Mouse (Mus musculus) hindbrain, postnatal 0 days (tissue): ENCODE data around the gene Dock6. TPM values are rescaled to one million over a fixed set of nuclear protein-coding genes. Genes with fewer than 3 reads are reported as not detected.

Source experiments
- ATAC-seq: fragments of 200-750 bp; cut with Nextera tagmentation; 2 replicates; pipeline ENCODE4 v1.8.0; 2017; ENCODE audit warnings: mild to moderate bottlenecking, moderate TSS enrichment, moderate library complexity
- DNase-seq: peaks from one replicate; pipeline ENCODE4 v3.0.0-alpha.2; 2015; ENCODE audit warnings: low spot score
- H3K27ac ChIP-seq: fragments of 300-500 bp; sonication (generic); 2 replicates; pipeline ENCODE4 v1.5.1; 2014; ENCODE audit warnings: mild to moderate bottlenecking
- H3K27me3 ChIP-seq: fragments of 300-500 bp; sonication (generic); 2 replicates; pipeline ENCODE4 v1.6.1; 2014; ENCODE audit warnings: low read length, mixed read lengths; ENCODE audit not compliant: insufficient read depth
- H3K36me3 ChIP-seq: fragments of 300-500 bp; sonication (generic); 2 replicates; pipeline ENCODE4 v1.6.1; 2014; ENCODE audit warnings: low read length, mixed read lengths; ENCODE audit not compliant: insufficient read depth
- H3K4me1 ChIP-seq: fragments of 300-500 bp; sonication (generic); 2 replicates; pipeline ENCODE4 v1.6.1; 2014; ENCODE audit warnings: antibody characterized with exemption, low read length, mixed read lengths; ENCODE audit not compliant: insufficient read depth
- H3K4me2 ChIP-seq: fragments of 300-500 bp; sonication (generic); 2 replicates; pipeline ENCODE4 v1.6.1; 2014; ENCODE audit warnings: low read depth, mild to moderate bottlenecking, low read length, moderate library complexity, mixed read lengths
- H3K4me3 ChIP-seq: fragments of 300-500 bp; sonication (generic); 2 replicates; pipeline ENCODE4 v1.5.1; 2014; ENCODE audit warnings: low read length
- H3K9ac ChIP-seq: fragments of 300-500 bp; sonication (generic); replicated peaks from 2 replicates; pipeline ENCODE4 v1.6.1; 2014; ENCODE audit warnings: mild to moderate bottlenecking, low read length, moderate library complexity, mixed read lengths
- H3K9me3 ChIP-seq: fragments of 300-500 bp; sonication (generic); 2 replicates; pipeline ENCODE4 v1.6.1; 2016; ENCODE audit warnings: low read length, mixed read lengths
- CTCF ChIP-seq: IDR thresholded peaks from 2 replicates; pipeline ENCODE4 v1.5.1; 2016; ENCODE audit warnings: antibody characterized with exemption, control low read depth, low read depth
- WGBS: fragments of 180-500 bp; shearing (Covaris S2); extraction: QIAGEN DNeasy Blood & Tissue Kit; methylation state at CpG from one replicate; pipeline ENCODE4 v1.1.7; 2014; 5-methylcytosine and 5-hydroxymethylcytosine counted together
- polyA plus RNA-seq: library from polyadenylated mRNA; unstranded; fragments of >200 nt; fragmentation: Nextera tagmentation; extraction: Ambion mirVana; gene quantifications from 2 replicates; pipeline ENCODE4 v1.2.1, GENCODE M21; 2015
- total RNA-seq: library from RNA; depleted of rRNA; stranded (reverse); fragments of >200 nt; gene quantifications from 2 replicates; pipeline ENCODE4 v1.2.3, GENCODE M21; 2014

The Dock6 gene
- total and polyA plus RNA-seq, 2 experiments from 2014 or later = 11.5 to 15.6 TPM

DNA sequence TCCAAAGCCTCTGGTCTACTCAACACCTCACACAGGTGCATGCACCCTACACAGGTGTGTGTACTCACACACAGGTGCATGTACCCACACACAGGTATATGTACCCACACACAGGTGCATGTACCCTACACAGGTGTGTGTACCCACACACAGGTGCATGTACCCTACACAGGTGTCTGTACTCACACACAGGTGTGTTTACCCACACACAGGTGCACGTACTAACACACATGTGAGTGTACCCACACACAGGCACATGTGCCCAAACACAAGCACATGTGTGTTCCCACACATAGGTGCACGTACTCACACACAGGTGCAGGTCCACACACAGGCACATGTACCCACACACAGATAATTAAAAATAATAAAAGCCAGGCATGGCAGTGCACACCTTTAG is 14.7 kb downstream of the Dock6 start:
- ATAC-seq (no peak), DNase-seq (no peak)
- Histone ChIP-seq H3K4me2 (no peak overlapping the region), H3K9me3 (no peaks in the 10 kb centered on the region), H3K4me1 (no peaks in the 10 kb centered on the region), H3K36me3 (no peaks in the 10 kb centered on the region), H3K9ac (no peak overlapping the region), H3K27ac (no peak overlapping the region), H3K27me3 (no peaks in the 10 kb centered on the region), H3K4me3 (no peak overlapping the region)
- TF ChIP-seq CTCF = no peak
- 95% methylated on average over 2 of the region's 2 CpGs for WGBS

DNA sequence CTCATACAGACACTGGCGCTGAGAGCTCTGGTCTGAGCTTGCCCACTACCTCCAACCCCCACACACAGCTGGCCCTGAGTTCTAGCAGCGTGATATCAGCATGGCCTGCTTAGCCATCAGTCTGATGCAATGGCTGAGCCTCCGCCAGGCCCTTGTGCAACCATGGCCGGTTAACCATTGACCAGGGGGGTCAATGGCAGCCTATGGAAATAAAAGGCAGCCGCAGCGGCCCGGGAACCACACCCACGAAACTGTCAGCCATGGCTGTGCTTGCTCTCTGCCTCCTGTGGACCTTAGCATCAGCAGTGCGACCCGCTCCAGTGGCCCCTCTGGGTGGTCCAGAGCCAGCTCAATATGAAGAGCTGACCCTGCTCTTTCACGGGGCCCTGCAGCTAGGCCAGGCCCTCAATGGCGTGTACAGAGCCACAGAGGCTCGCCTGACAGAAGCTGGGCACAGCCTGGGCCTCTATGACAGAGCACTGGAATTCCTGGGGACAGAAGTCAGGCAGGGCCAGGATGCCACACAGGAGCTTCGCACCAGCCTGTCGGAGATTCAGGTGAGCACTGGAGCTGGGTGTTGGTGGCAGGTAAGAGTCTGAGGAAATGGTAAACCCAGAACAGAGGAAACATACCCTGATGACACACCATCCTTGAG is 17.1 kb downstream of the Dock6 start, which contains the start of gene Angptl8:
Angptl8 (plus strand) TSS at position 253 of the 655 bp plus-strand sequence.
- Histone ChIP-seq H3K36me3 (no peaks in the 10 kb centered on the region), H3K4me3 (no peak within 1 kb of the TSS), H3K27ac (no peak within 1 kb of the TSS), H3K4me2 (no peak within 1 kb of the TSS), H3K27me3 (no peaks in the 10 kb centered on the region), H3K9me3 (no peaks in the 10 kb centered on the region), H3K4me1 (no peaks in the 10 kb centered on the region), H3K9ac (no peak within 1 kb of the TSS)
- 70% methylated on average over 15 of the region's 15 CpGs for WGBS
- ATAC-seq (no peak), DNase-seq (no peak)
- no peak for TF ChIP-seq CTCF

DNA sequence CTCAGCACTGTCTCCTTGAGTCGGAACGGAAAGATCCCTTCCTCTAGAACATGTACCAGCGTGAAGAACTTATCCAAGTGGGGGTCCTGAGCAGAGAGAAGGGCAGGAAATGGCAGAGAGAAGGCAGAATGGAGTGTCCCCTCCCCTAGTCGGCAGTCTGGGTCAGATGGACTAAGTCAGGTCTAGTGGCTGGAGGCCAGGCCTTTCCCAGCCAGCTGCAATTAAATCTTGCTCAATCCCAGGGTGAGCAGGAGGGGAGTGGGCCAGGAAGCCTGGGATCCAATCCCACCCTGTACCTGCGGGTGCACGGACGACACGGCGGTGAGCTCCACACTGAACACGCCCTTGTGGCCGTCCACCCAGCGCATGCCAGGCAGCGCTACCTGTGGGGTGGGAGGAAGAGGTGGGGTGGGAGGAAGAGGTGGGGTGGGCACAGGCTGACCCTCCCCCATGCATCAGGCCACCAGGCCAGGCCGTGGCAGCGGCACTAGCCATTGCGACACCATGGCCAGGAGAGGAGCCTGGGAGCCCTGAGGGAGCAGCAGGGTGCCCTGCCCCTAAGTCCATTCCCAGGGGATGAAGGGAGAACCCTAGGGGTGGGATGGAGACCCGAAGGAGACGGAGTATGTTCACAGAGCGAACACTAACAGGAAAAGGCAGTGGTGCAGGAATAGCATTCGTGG is 20.7 kb downstream of the Dock6 start:
- H3K4me3 ChIP-seq = no peak overlapping the region
- H3K4me1 ChIP-seq = no peaks in the 10 kb centered on the region
- DNase-seq = no peak
- no peak overlapping the region for H3K27ac ChIP-seq
- no peak for TF ChIP-seq CTCF
- WGBS = 92% methylated on average over 20 of the region's 20 CpGs
- H3K27me3 ChIP-seq = no peaks in the 10 kb centered on the region
- no peaks in the 10 kb centered on the region for H3K9me3 ChIP-seq
- H3K36me3 ChIP-seq = no peaks in the 10 kb centered on the region
- no peak overlapping the region for H3K4me2 ChIP-seq
- ATAC-seq = no peak
- no peak overlapping the region for H3K9ac ChIP-seq

DNA sequence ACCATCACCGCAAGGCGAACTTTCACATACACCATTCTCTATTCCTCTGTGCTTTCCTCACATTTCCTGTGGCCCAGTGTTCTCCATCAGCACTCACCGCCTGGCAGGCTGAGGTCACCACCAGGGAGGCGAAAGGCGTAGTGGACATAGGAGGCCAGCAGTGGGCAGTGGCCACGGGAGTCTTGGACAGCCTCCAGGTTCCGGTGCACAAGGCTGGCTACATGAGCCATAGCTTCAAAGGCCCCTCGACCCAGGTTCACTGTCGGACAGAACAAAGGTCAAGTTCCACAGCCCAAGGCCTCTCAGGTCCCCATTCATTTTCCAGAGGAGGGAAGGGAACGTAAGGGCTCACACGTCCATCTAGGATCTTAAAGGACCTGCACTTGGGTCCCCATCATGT is 21.5 kb downstream of the Dock6 start:
- H3K4me1 ChIP-seq = no peaks in the 10 kb centered on the region
- H3K36me3 ChIP-seq = no peaks in the 10 kb centered on the region
- H3K4me2 ChIP-seq = no peak overlapping the region
- H3K27ac ChIP-seq = no peak overlapping the region
- ATAC-seq (no peak), DNase-seq (no peak)
- no peak overlapping the region for H3K4me3 ChIP-seq
- H3K9ac ChIP-seq = no peak overlapping the region
- TF ChIP-seq CTCF = no peak
- H3K27me3 ChIP-seq = no peaks in the 10 kb centered on the region
- H3K9me3 ChIP-seq = no peaks in the 10 kb centered on the region
- 87% methylated on average over 11 of the region's 11 CpGs for WGBS

DNA sequence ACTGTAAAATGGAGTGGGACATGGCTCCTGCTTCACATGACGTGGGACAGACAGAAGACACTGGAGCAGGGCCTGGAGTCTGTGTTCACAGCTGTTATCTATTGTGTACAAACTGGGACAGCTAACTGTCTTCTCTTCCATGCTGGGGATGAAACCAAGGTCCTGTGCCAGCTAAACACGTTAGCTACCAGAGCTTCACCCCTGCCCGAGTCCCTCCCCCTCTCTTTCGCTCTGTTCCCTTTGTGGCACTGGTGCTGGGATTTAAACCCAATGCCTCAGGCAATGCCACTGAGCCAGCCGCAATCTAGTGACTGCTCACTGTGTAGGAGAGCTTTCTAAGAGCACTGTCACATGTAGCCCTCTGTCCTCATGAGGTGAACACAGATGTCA is 22.0 kb downstream of the Dock6 start:
- no peak for TF ChIP-seq CTCF
- no peaks in the 10 kb centered on the region for H3K4me1 ChIP-seq
- H3K9ac ChIP-seq = no peak overlapping the region
- no peak overlapping the region for H3K4me3 ChIP-seq
- 71% methylated on average over 5 of the region's 5 CpGs for WGBS
- H3K36me3 ChIP-seq = no peaks in the 10 kb centered on the region
- ATAC-seq = no peak
- H3K27ac ChIP-seq = no peak overlapping the region
- no peak overlapping the region for H3K4me2 ChIP-seq
- no peaks in the 10 kb centered on the region for H3K27me3 ChIP-seq
- no peaks in the 10 kb centered on the region for H3K9me3 ChIP-seq
- no peak for DNase-seq

DNA sequence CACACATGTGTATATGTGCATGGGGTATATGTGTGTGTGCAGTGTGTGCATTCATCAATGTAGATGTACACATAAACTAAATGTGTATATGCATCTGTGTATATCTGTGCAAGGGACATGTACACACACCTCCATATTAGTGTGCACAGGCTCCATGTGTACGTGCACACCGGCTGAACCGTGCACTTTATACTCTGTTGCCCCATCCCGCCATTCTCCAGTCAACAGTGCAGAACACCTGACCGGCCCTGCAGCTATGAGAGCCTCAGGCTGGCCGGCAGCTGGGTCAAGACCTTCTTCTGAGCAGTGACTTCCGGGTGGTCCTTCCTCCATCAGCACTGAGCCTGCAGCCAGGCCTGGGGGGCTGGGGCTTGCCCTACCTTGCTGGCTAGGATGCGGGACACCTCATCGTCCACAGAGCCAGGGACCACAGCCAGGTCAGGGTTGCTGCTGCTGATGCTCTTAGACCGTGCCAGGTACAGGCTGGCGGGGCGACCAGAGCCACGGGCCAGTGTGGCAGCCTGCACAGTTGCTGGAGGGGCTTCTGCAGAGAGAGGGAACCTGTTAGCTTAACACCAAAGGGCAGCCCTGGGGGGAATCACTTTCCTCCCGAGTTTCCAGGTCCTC is 22.5 kb downstream of the Dock6 start:
- Histone ChIP-seq H3K9me3 (no peaks in the 10 kb centered on the region), H3K9ac (no peak overlapping the region), H3K4me2 (no peak overlapping the region), H3K4me3 (no peak overlapping the region), H3K36me3 (no peaks in the 10 kb centered on the region), H3K4me1 (no peaks in the 10 kb centered on the region), H3K27ac (no peak overlapping the region), H3K27me3 (no peaks in the 10 kb centered on the region)
- no peak for ATAC-seq
- TF ChIP-seq CTCF = no peak
- no peak for DNase-seq
- WGBS = 82% methylated on average over 14 of the region's 14 CpGs

DNA sequence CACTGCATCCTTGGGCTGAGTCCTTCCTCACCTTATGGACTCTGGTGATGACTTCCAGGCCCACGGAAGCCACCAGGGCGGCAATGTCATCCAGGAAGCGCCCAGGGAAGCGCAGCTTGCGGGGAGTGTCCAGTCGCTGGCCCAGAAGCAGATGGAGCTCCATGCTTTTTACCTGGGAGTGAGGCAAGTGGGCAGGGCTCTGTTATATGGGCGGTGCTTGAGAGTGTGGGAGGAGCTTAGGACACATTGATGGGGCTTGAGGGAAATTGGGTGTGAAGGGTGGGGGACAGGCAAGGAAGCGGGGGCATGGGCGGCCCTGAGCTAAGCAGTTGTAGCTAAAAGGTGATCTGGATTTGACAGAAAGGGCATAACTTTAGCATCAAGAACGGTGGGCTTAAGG is 28.1 kb downstream of the Dock6 start:
- DNase-seq (no peak), ATAC-seq (no peak)
- Histone ChIP-seq H3K4me1 (no peaks in the 10 kb centered on the region), H3K27ac (no peak overlapping the region), H3K4me2 (no peak overlapping the region), H3K36me3 (no peaks in the 10 kb centered on the region), H3K27me3 (no peaks in the 10 kb centered on the region), H3K9me3 (no peaks in the 10 kb centered on the region), H3K4me3 (no peak overlapping the region), H3K9ac (no peak overlapping the region)
- WGBS = 72% methylated on average over 10 of the region's 10 CpGs
- no peak for TF ChIP-seq CTCF
